Mouse (Mus musculus) urinary bladder, adult 2 months (tissue): ENCODE data around the gene Cdipt. TPM values are rescaled to one million over a fixed set of nuclear protein-coding genes. Genes with fewer than 3 reads are reported as not detected.

Source experiments
- DNase-seq: peaks from one replicate; pipeline ENCODE4 v3.0.0; 2022; ENCODE audit warnings: low spot score
- polyA plus RNA-seq: library from polyadenylated mRNA; depleted of rRNA; stranded (reverse); fragments of >200 nt; gene quantifications from 2 replicates; pipeline ENCODE4 v1.2.3, GENCODE M21; 2012

Cdipt gene
- polyA plus RNA-seq, 1 experiment, result 119 TPM

- no peak for DNase-seq
Measured at GRCm38 (mm10) chr7:127013385-127013784, 37.7 kb downstream of the Cdipt start.

GRCm38 (mm10) chr7:127014320-127014719 lies 38.6 kb downstream of the Cdipt start, which contains the start of gene Mvp:
Gene Mvp (minus strand): TSS chr7:127014621.
- peak; percentile 55 for DNase-seq

DNA sequence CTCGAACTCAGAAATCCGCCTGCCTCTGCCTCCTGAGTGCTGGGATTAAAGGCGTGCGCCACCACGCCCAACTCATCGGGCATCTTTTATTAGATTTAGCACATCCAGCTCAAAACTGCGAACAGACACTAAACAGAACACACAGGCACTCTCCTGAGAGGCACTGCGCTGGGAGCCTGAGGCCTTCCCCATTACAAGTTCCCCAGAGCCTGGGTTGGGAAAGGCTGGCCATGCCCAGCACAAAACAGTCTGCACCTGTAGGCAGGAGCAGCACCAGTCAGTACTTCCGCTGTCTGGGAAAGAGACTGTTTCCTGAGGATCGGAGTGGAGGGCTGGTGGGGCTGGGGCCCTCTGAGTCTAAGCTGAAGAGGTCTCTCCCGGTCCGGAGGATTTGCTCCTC lies 39.3 kb downstream of the Cdipt start:
- DNase-seq, result no peak

- DNase-seq, result no peak
Measured at GRCm38 (mm10) chr7:127016081-127016480, 40.4 kb downstream of the Cdipt start.

- DNase-seq, result no peak
Measured at GRCm38 (mm10) chr7:127016481-127016485, 40.6 kb downstream of the Cdipt start, which contains the start of gene Pagr1b. Gene Pagr1b (minus strand): TSS chr7:127016484.

DNA sequence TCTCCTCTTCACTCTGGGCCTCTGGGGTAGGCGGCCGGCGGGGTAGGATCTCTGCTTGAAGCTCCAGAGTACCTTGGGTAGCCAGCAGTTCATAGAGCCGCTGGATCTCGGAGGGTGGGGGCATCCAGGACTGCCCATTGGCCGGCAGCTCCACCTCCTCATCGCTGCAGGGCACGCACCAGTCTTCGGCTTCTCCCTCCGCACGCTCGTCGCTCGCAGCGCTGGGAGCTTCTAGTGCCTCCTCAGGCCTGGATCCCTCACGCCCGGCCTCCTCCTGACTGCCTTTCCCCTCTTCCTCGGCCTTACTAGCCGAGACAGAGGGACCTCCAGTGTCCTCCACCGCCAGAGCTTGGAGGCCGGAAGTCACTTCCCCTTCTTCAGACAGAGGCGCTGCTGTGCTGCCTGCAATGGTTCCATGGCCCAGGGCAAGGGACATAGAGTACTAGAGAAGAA lies 40.8 kb downstream of the Cdipt start:
- DNase-seq, result no peak

DNA sequence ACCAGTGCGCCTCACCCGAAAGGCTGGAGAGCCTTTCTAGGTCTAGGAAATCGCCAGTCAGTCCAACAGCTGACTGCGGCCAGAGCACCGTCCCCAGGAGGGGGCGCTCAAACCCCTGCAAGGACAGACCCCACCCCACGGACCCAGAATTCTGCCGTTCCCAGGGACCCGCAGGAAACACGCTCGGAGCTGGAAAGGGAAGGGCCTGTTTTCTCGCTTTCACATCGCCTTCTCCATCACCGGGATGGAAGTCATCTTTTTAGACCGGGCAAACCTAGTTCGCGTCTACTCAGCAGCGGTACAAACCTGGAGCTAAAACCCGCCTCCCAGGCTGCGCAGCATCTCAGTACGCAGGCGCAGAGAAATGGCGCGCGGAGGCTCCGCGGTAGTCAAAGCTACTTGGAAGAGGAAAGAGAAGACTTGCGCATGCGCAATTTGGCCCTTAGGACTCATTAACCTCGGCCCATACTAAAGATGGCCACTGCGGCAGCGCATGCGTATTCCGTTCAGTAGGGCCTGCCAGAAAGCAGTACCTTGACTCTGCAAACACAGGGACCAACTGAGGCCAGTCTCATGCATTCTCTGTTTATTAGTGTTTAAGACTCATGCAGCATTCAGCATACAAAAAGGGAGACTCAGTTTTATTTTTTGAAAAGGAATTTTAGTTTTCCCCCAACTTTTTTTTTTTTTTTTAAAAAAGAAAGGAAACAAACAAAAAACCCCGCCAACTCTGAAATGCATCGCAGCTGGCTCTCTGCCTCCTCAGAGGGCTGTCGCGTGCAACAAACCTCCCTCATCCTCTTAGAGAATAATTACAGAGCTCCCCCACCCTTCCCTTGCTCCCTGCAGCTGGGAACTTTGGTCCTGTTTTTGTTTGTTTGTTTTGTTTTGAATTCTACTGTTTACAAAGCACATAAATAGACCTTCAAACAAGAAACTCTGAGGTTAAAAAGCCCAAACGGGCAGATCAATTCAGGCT lies 41.5 kb downstream of the Cdipt start, which contains the start of gene Pagr1a:
Gene Pagr1a (minus strand): TSS at position 382 of the 979 bp plus-strand sequence.
- DNase-seq, result peak; percentile 94

- DNase-seq, result no peak
Measured at GRCm38 (mm10) chr7:127017950-127018345, 42.2 kb downstream of the Cdipt start.

GRCm38 (mm10) chr7:127018416-127019305 lies 42.9 kb downstream of the Cdipt start:
- no peak for DNase-seq

GRCm38 (mm10) chr7:127019306-127019960 lies 43.7 kb downstream of the Cdipt start:
- no peak for DNase-seq

DNA sequence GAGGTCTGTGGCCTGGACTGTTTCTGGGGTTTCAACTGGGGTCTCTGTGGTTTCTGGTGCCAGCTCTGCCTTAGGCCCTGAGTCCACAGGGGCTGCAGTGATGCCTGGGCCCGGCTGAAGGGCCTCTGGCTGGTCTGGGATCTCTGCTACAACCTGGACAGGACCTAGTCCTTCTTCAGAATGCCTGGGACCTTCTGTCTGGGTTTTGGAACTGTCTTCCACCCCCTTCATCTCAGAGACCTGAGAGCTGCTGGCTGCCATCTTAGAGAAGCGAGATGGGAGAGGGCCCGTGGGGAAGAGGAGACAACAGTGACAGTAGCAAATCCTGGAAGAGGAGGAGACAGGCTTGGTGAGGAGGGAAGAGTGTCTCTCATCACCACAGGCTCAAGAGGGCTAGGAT lies 44.3 kb downstream of the Cdipt start:
- DNase-seq, result no peak

DNA sequence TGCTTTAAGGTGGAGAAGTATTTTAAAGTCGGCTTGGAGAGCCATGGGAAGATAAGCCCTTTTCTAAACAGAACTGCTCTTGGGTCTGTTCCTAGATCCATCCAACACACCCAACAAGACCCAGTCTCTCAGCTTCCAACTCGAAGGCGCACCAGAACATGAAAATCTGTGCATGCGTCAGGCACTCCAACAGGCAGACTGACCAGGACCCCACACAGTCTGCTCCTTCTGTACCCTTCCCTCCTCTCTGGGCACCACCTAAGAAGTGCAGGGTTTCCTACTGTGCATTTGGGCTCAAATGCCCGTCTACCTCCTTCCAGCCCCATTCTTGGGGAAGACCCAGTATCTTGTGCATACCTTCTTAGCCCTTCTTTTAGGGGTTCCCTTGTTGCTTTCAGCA lies 44.8 kb downstream of the Cdipt start:
- no peak for DNase-seq

DNA sequence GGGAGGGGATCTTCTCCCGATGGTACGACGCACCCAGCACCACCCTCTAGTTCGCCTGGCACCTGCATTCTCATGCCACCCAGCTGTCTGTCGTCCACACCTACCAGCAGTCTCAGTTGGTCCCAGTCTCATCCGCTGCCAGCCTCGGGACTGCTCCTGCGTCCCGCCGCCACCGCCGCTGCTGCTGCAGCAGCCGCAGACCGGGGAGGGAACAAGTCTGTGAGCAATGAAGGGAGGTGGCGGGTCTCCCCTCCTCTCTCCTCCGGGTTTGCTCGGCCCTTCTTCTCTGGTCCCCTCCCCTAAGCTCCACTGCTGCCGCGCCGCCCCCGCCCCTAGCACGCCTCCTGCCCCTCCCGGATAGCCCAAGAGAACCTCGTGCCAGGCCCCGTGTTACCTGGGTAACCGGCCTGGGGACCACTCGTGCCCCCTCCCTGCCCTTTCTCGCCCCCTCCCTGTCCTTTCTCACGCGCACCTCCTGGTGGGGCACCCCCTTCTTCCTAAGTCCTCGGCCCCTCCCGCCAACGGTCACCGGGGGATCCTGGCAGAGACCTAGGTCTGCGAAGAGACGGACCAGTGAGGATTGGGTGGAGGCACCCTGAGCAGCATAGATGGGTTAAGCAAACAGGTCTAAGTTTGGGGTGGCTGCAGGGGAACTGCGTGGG lies 45.3 kb downstream of the Cdipt start, which contains the start of the genes Gm42742 and Prrt2:
Gene Gm42742 (minus strand): TSS at position 197 of the 662 bp plus-strand sequence.
Gene Prrt2 (minus strand): TSS at position 311 of the 662 bp plus-strand sequence.
- no peak for DNase-seq

- DNase-seq, result no peak
Measured at GRCm38 (mm10) chr7:127021563-127022527, 46.1 kb downstream of the Cdipt start.

DNA sequence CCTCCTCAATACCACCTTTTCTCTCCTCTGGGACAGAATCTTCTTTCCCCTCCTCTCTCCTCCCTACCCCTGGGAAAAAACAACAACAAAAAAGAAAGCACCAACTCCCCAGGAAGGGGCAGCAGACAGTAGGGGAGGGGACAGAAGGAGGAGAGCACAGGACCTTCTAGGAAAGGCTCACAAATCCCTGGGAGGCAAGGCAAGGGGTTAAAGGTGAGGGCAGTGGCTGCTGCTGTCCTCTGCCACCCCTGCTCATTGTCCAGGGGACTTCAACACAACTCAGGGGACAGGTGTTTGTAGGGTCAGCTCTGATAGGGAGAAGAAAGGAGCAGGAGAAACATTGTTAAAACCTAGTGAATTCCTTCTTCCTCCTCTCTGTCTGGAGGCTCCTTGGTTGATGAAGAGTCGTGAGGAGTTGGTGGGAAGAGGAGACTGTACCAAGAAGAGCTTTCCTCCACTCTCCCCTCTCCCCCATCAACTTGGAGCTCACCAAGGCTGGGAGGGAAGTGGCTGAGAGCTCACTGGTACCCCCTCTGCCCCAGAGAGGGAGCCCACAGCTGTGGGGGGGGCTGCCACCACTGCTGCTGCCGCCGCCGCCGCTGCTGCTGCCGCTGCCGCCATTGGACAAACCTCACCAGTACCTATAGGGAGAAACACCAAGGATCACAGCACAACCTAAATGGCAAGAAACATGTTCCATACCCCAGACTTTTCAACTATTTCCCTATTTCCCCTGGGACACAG lies 47.0 kb downstream of the Cdipt start:
- no peak for DNase-seq

DNA sequence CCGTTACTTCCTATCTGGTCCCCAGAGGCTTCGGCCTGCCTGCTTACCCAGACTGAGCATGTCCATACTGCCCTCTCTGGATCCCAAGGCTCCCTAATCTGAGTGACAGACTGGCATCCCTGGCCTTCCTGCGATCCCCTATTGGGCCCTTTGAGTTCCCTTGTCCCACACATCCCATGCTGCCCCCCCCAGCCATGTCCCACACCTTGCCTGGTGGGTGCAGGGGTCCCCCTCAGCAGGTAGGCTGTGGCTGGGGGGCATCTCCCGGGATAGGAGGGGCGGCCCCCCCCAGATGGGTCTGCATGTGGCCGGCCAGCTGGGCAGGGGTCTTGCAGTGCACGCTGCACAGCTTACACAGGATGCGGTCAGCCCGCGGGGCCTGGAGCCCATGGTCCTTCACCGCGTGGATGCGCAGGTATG lies 47.6 kb downstream of the Cdipt start:
- DNase-seq, result no peak

GRCm38 (mm10) chr7:127023896-127024690 lies 48.4 kb downstream of the Cdipt start:
- DNase-seq, result no peak

DNA sequence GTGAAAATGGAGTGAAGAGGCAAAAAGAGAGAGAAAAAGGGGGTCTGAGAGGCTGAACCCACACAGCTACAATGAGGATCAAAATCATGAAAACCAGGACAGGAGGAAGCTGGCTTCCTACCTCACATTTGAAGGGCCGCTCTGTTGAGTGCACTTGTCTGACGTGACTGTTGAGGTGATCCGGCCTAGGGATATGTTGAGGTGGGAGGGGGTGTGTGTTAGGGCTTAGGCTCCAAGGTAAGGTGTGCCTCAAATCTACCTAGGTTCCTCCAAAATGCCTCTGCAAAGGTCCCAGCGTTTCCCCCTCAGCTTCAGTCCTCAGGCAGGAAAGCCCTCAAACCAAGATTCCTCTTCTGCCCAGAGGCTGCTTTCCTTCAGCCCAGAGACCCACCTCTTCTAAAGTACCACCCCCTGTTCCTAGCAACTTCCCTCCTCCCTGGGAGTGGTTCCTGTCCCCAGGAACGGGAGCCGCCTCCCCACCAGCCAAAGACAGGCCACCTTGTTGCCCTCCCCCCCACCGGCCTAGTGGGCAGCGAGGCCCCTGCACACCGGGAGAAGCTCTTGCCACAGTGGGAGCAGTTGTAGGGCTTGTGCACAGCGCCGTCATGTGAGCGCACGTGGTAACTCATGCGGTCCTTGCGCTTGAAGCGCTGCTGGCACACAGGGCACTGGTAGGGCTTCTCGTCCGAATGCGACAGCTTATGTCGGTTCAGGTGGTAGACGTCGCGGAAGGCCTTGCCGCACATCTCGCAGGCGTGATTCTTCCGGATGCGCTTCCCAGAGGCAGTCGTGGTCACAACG lies 49.2 kb downstream of the Cdipt start:
- DNase-seq, result peak; percentile 62
